Mouse (Mus musculus) cerebellum, adult 8-10 months (tissue): ENCODE measurements around the gene Sp3.
"Not testable (repeated sequence)": the region's sequence is repeated elsewhere in the genome, so short reads cannot be mapped to it uniquely, and the experiment has no call there.

ENCODE experiments used
- DNase-seq: peaks from one replicate; pipeline ENCODE4 v3.0.0; 2022

Sp3 gene

GRCm38 (mm10) chr2:72980337-72981074 is at the start of gene Sp3:
Gene Sp3, minus strand, starts transcription at chr2:72980446.
- DNase-seq = peak; percentile 97

- no peak for DNase-seq
Observed at GRCm38 (mm10) chr2:73029846-73030245, 49.6 kb upstream of the Sp3 start.

GRCm38 (mm10) chr2:73028019-73028418 is 47.8 kb upstream of the Sp3 start:
- no peak for DNase-seq

- DNase-seq = no peak
Observed at GRCm38 (mm10) chr2:73027126-73027525, 46.9 kb upstream of the Sp3 start.

GRCm38 (mm10) chr2:73023803-73024202 is 43.6 kb upstream of the Sp3 start:
- no peak for DNase-seq

- no peak for DNase-seq
Observed at GRCm38 (mm10) chr2:73021046-73021445, 40.8 kb upstream of the Sp3 start.

- DNase-seq = peak; percentile 52
Observed at GRCm38 (mm10) chr2:73019371-73020146, 39.3 kb upstream of the Sp3 start.

- DNase-seq = not testable (repeated sequence)
Observed at GRCm38 (mm10) chr2:73014063-73014462, 33.8 kb upstream of the Sp3 start.

- no peak for DNase-seq
Observed at GRCm38 (mm10) chr2:73012636-73013035, 32.4 kb upstream of the Sp3 start.

GRCm38 (mm10) chr2:73007472-73007871 is 27.2 kb upstream of the Sp3 start:
- no peak for DNase-seq

- DNase-seq = no peak
Observed at GRCm38 (mm10) chr2:73005611-73006515, 25.6 kb upstream of the Sp3 start.

GRCm38 (mm10) chr2:73003751-73004717 is 23.8 kb upstream of the Sp3 start:
- no peak for DNase-seq

GRCm38 (mm10) chr2:73003049-73003448 is 22.8 kb upstream of the Sp3 start:
- no peak for DNase-seq

- DNase-seq = no peak
Observed at GRCm38 (mm10) chr2:73002451-73002850, 22.2 kb upstream of the Sp3 start.

GRCm38 (mm10) chr2:73001994-73002393 is 21.7 kb upstream of the Sp3 start:
- DNase-seq = no peak

- no peak for DNase-seq
Observed at GRCm38 (mm10) chr2:73000194-73000593, 19.9 kb upstream of the Sp3 start.

- DNase-seq = no peak
Observed at GRCm38 (mm10) chr2:72997586-72997985, 17.3 kb upstream of the Sp3 start.

- peak; percentile 47 for DNase-seq
Observed at GRCm38 (mm10) chr2:72996808-72997378, 16.6 kb upstream of the Sp3 start.

GRCm38 (mm10) chr2:72995346-72996097 is 15.3 kb upstream of the Sp3 start:
- DNase-seq = peak; percentile 73

- no peak for DNase-seq
Observed at GRCm38 (mm10) chr2:72994165-72994564, 13.9 kb upstream of the Sp3 start.

GRCm38 (mm10) chr2:72992497-72992896 is 12.3 kb upstream of the Sp3 start:
- no peak for DNase-seq
